Mouse (Mus musculus) kidney, adult 2 months (tissue): Measurements from ENCODE around the gene Igsf21.

Experiments
- CTCF ChIP-seq: fragments of 200-500 bp; conservative IDR thresholded peaks from 2 replicates; pipeline ENCODE4 v1.5.1; 2011; ENCODE audit warnings: low read depth, mild to moderate bottlenecking, control low read depth, low read length, moderate library complexity, mixed read lengths; ENCODE audit not compliant: insufficient read depth, insufficient read length
- POLR2A ChIP-seq: fragments of 200-500 bp; IDR thresholded peaks from one replicate; pipeline ENCODE4 v1.6.1; 2011; ENCODE audit warnings: low read depth, low read length, control low read depth

- no peak for TF ChIP-seq POLR2A
- TF ChIP-seq CTCF, result no peak
These were observed 114.8 kb downstream of the Igsf21 start for GRCm38 (mm10) chr4:140131625-140132321.
